Mouse (Mus musculus) ES-Bruce4 (cell line): ENCODE results near the gene Polr1b. TPM values are rescaled to one million over a fixed set of nuclear protein-coding genes. Genes with fewer than 3 reads are reported as not detected.

Source experiments
- H3K27ac ChIP-seq: 2 replicates; pipeline ENCODE4 v1.5.1; 2012; ENCODE audit warnings: low read length, inconsistent platforms; ENCODE audit not compliant: insufficient read depth
- H3K27me3 ChIP-seq: 2 replicates; pipeline ENCODE4 v1.6.1; 2012; ENCODE audit warnings: mild to moderate bottlenecking, low read length, inconsistent platforms; ENCODE audit not compliant: control insufficient read depth, poor library complexity, insufficient read depth, severe bottlenecking
- H3K36me3 ChIP-seq: 2 replicates; pipeline ENCODE4 v1.6.1; 2012; ENCODE audit warnings: inconsistent platforms, mild to moderate bottlenecking, low read length, moderate library complexity; ENCODE audit not compliant: control insufficient read depth, poor library complexity, insufficient read depth, severe bottlenecking
- H3K4me1 ChIP-seq: one replicate; pipeline ENCODE4 v1.8.1; 2011; ENCODE audit warnings: low read length; ENCODE audit not compliant: control insufficient read depth, insufficient read depth
- H3K4me3 ChIP-seq: 2 replicates; pipeline ENCODE4 v1.5.1; 2011; ENCODE audit warnings: low read depth, mild to moderate bottlenecking, low read length
- H3K9ac ChIP-seq: 2 replicates; pipeline ENCODE4 v1.6.1; 2012; ENCODE audit warnings: low read depth, mild to moderate bottlenecking, inconsistent platforms; ENCODE audit not compliant: poor library complexity, severe bottlenecking
- H3K9me3 ChIP-seq: replicated peaks from 2 replicates; pipeline ENCODE4 v1.6.1; 2012; ENCODE audit warnings: mild to moderate bottlenecking, low read length, inconsistent platforms; ENCODE audit not compliant: control insufficient read depth, poor library complexity, insufficient read depth, severe bottlenecking
- CTCF ChIP-seq: IDR thresholded peaks from one replicate; pipeline ENCODE4 v1.8.1; 2011; ENCODE audit warnings: low read depth, low read length
- EP300 ChIP-seq: IDR thresholded peaks from 2 replicates; pipeline ENCODE4 v1.6.1; 2011; ENCODE audit warnings: low read depth, low read length; ENCODE audit not compliant: insufficient read depth
- POLR2A ChIP-seq: IDR thresholded peaks from one replicate; pipeline ENCODE4 v1.8.1; 2011; ENCODE audit warnings: low read length; ENCODE audit not compliant: insufficient read depth
- polyA plus RNA-seq: library from polyadenylated mRNA; stranded (reverse); fragments of >200 nt; gene quantifications from 2 replicates; pipeline ENCODE4 v1.2.4, GENCODE M21; 2011; ENCODE audit warnings: low read depth; ENCODE audit not compliant: missing spikeins, insufficient read depth, insufficient read length

Gene Polr1b
- polyA plus RNA-seq, 1 experiment, result 57.1 TPM

- H3K4me3 ChIP-seq, result no peak overlapping the region
- H3K27ac ChIP-seq, result no peak overlapping the region
- H3K4me1 ChIP-seq, result no peaks in the 10 kb centered on the region
- no peak for TF ChIP-seq EP300
- no peak for TF ChIP-seq CTCF
- TF ChIP-seq POLR2A, result no peak
- H3K9ac ChIP-seq, result no peak overlapping the region
- H3K9me3 ChIP-seq, result peaks cover 4% of the 10 kb centered on the region
- H3K27me3 ChIP-seq, result no peaks in the 10 kb centered on the region
- H3K36me3 ChIP-seq, result no peaks in the 10 kb centered on the region
Measured at GRCm38 (mm10) chr2:129061456-129062059, 39.2 kb upstream of the Polr1b start.

DNA sequence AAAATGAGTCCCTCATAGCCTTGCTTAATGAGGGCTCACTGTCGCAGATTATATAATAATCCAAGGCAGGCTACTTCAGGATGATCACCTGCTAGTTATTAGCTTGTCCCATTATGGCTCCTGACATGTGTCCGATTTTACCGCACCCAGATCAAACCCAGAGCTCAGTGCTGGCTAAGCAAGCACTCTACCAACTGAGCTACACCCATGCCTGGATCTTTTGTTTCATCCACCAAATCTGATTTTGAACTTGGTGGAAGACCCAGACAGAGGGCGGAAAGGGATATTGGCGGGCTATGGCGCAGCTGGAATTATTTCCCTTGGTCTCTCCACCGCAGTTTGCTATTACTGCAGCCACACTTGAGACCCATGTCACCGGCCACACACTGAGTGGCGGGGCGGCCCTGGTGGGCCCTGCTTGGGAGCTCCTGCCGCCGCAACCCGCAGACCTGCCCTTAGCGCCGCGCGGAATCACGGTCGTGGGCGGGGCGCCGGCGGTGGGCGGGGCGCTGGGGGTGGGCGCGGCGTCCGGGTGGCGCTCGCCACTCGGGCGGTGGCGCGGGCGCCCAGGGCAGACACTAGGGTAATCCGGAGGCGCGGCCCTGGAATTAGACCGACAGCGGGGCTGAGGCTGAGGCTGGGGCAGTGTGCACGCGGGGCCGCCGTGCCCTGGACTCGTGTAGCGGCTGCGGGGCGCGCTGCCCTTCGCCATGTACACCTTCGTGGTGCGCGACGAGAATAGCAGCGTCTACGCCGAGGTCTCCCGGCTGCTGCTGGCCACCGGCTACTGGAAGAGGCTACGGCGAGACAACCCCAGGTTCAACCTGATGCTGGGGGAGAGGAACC, 35.1 kb upstream of the Polr1b start, which contains the start of gene Ttl:
Gene Ttl, plus strand, starts transcription at position 506 of the 846 bp plus-strand sequence.
- Histone ChIP-seq H3K27me3 (no peaks in the 10 kb centered on the region), H3K4me3 (peak within 1 kb of the TSS; percentile 95), H3K27ac (no peak within 1 kb of the TSS), H3K4me1 (no peaks in the 10 kb centered on the region), H3K9me3 (peaks cover 13% of the 10 kb centered on the region), H3K9ac (peak within 1 kb of the TSS; percentile 91), H3K36me3 (no peaks in the 10 kb centered on the region)
- TF ChIP-seq POLR2A (peak; percentile 62), CTCF (no peak), EP300 (no peak)

GRCm38 (mm10) chr2:129066326-129066725, 34.5 kb upstream of the Polr1b start:
- peak overlapping the region; percentile 91 for H3K9ac ChIP-seq
- H3K4me1 ChIP-seq, result no peaks in the 10 kb centered on the region
- no peak overlapping the region for H3K27ac ChIP-seq
- H3K4me3 ChIP-seq, result peak overlapping the region; percentile 95
- H3K36me3 ChIP-seq, result no peaks in the 10 kb centered on the region
- H3K9me3 ChIP-seq, result peaks cover 13% of the 10 kb centered on the region
- TF ChIP-seq CTCF, result no peak
- TF ChIP-seq EP300, result no peak
- no peak for TF ChIP-seq POLR2A
- no peaks in the 10 kb centered on the region for H3K27me3 ChIP-seq

DNA sequence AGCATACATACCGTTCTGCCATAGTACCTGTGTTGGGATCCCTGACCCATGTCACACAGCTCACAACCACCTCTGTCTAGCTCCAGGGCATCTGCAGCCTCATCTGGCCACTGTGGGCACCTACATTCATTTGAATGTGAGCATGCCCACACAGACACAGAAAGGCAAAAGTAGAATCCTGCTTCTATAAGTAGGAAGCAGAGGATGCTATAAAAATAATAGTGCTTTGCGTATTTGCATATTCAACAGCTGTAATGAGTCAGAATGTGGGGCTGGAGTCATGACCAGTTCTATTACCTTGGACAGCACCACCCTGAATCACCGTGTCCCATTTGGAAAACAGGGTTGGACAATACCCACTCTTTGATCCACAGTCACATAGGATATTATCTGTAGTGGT, 30.5 kb upstream of the Polr1b start:
- H3K36me3 ChIP-seq, result no peaks in the 10 kb centered on the region
- TF ChIP-seq CTCF (no peak), POLR2A (no peak), EP300 (no peak)
- no peak overlapping the region for H3K9ac ChIP-seq
- H3K27me3 ChIP-seq, result no peaks in the 10 kb centered on the region
- no peak overlapping the region for H3K4me3 ChIP-seq
- peaks cover 9% of the 10 kb centered on the region; the same call in 1 of the 2 replicates for H3K9me3 ChIP-seq
- H3K27ac ChIP-seq, result no peak overlapping the region
- H3K4me1 ChIP-seq, result no peaks in the 10 kb centered on the region

GRCm38 (mm10) chr2:129078313-129078712, 22.5 kb upstream of the Polr1b start:
- no peaks in the 10 kb centered on the region for H3K36me3 ChIP-seq
- TF ChIP-seq POLR2A (no peak), CTCF (peak; percentile 66), EP300 (no peak)
- no peaks in the 10 kb centered on the region for H3K27me3 ChIP-seq
- H3K27ac ChIP-seq, result no peak overlapping the region
- no peak overlapping the region for H3K9ac ChIP-seq
- H3K4me1 ChIP-seq, result no peaks in the 10 kb centered on the region
- H3K9me3 ChIP-seq, result no peaks in the 10 kb centered on the region
- no peak overlapping the region for H3K4me3 ChIP-seq

GRCm38 (mm10) chr2:129079194-129079593, 21.6 kb upstream of the Polr1b start:
- H3K9ac ChIP-seq, result no peak overlapping the region
- H3K4me1 ChIP-seq, result no peaks in the 10 kb centered on the region
- no peak overlapping the region for H3K4me3 ChIP-seq
- H3K27me3 ChIP-seq, result no peaks in the 10 kb centered on the region
- TF ChIP-seq CTCF (no peak), EP300 (no peak), POLR2A (no peak)
- H3K27ac ChIP-seq, result no peak overlapping the region
- H3K9me3 ChIP-seq, result no peaks in the 10 kb centered on the region
- H3K36me3 ChIP-seq, result no peaks in the 10 kb centered on the region
